Mouse (Mus musculus) thymus, postnatal 36 days (tissue): ENCODE measurements around the gene Fbxl17.

Experiments used
- DNase-seq, 2 experiments: peaks; one replicate each; pipeline ENCODE4 v3.0.0; 2022; ENCODE audit warnings: mixed read lengths in 2 of 2

Fbxl17 gene

DNA sequence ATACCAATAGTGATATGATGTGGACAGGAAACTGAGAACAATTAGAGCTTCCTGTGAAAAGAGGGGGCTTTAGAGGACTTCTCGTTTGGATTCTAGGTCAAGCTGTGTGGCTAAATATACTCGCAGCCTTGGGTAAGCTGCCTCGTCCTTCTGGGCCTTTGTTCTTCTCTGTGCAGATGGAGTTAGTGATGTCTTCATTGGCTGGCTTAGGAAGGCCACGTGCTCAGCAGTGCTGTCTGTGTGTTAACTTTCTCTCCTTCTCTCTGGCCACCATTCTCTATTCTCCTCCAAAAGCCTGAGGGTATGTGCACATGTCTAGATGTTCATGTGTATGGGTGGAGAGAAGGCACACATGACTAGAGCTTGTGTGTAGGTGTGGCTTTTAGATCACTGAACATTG is 470.7 kb downstream of the Fbxl17 start:
- no peak for DNase-seq

DNA sequence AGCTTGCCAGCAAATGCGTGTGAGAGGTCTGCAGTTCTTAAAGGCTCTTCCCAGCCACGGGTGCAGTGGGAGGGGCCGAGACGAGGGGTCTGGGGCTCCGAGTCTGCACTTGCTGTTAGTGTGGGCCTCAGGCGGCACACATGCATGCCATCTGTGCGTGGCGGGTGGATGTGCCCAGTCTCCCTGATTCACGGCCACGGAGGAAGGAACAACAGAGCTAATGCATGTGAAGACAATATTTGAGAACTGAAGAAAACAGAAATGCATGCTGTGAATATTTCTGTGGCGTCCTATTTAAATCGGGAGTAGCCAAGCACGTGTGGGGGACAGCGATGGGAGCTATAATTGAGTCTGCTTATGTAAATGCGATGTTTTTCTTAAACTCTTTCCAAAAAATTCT is 474.6 kb downstream of the Fbxl17 start:
- DNase-seq: no peak

DNA sequence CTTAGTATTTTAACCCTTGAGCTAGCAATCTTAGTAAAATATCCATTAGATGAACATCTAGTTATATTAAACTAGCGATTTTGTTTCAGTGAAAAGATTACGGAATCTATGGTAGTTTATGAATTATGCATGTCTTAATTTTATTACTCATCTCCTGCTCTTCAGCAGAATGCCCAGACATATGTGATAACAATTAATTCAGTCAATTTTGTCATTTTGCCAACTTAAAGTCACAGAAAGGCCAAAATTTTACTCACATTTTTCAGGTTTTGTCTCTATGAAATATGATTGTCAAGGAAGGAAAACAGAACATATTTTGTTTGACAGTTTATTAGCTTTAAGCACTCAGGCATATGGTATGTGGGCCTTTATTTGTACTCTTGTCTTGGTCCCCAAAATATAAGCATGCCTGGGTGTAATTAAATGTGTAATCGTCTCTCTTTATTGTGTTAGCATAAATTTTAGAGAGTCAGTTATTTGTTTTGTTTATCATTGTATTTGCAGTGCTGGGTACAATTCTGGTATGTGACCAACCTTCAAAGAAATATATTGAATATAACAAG is 482.1 kb downstream of the Fbxl17 start:
- no peak for DNase-seq

DNA sequence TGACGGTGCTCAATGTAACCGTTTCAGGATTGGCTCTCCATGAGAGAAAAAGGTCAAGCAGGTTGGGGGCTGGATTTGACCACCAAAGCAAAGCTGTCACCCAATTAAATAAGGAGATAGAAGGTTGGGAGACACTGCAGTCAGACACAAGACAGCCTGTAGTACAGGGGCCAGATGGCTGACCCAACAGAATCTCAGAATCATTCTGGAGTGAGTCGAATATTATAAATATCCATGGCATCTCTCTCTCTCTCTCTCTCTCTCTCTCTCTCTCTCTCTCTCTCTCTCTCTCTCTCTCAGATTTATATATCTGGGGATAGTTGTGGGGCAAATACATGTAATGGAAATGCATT is 487.3 kb downstream of the Fbxl17 start:
- DNase-seq: no peak

DNA sequence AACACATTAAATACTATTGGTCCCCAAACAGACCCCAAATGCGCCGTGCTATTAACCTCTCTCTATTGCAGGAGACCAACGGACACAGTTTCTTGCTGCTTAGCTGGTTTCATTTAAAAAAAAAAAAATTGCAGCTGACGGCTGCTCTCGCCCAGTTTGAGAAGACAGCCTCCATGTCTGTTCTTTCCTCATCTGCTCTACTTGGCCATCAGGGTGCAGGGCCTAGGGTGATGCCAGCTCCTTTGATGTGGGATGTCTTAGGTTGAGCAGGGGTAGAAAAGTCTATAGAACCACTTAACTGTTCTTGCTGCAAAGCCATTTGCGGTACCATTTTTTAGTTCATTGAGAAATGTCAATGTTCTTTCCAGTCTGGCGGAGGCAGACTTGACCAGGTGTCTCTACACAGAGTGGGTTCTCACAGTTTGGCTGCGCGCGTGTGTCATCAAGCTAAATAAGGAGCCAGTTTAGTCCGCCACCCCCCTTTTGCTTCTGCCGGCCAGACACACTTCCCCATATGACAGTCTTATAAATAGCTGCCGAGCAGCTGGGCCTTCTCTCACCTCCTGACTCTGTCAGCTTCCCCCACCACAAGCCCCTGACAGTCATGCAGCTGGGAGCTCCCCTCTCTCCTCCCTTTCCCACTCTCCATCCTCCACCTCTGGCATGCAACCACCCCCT is 487.8 kb downstream of the Fbxl17 start:
- peak; percentile 13 to 24 for DNase-seq

DNA sequence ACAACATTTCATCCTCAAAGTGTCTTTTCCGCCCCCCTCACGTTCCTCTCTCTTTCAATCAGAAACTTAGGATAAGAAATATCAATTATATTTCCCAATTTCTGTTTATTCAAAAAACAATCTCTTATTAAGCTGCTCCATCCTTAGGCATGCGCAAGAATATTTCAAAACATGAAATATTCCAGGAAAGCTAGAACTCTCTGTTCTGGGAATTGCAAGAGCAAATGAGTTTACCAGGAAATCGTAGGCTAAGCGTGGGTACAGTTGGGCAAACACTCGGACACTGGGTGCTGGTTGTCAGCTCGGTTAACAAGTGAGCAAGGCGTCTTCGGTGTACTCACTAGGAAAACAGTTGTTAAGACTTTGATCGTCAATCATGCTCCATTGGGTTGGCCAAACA is 489.0 kb downstream of the Fbxl17 start:
- no peak for DNase-seq

DNA sequence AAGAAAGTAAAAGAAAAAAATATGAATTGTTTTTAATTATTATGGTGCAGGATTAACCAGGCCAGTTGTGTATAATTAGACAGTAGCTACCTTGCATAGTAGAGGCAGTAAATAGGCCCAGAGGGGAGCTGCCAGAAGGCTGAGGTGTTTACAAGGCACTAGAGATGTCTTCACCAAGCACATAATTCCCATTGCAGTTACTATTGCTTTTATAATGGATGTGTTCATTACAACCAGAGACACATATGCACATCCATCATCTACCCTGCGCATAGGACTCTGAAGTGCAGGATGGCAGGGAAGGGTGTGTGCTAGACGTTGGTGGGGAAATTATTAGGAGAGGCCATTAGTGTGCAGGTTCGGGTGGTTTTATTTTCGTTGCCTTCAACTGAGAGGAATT is 491.0 kb downstream of the Fbxl17 start:
- DNase-seq: no peak

DNA sequence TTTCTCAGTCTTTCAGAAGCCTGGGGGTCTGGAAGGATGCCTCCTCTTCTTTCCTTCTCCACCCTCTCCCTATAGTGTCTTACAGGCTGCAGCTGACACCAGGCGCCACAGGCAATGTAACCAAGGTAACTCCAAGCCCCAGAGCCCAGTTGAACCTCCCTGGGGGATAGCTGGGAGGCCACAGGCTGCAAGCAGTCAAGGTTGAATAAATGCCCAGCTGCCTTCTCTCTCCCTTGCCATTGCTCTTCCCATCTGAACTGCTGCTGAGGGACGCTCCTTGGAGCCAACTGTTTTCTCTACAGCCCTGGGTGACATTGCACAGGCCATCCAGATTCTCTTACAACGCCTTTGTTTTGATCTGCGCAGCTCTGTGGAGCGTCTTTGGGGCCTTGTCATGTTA is 491.5 kb downstream of the Fbxl17 start:
- DNase-seq: no peak

DNA sequence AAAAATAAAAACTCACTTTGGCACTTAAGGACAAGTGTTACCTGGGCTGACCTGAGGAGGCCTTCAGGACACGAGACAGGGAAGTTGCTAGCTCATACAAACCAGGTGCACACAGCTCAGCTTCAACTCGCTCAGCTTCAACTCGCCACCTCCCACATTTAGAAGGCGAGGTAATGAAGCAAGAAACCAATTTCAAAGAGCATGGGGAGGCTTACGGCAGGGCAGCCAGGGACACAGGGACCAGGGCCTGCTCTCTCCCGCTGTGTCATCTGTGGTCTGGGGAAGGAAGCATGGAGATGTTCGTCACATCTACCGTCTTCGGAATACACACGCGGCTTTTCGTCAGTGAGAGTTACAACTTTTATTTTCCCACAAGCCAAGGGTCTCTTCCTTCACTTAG is 491.9 kb downstream of the Fbxl17 start:
- DNase-seq: no peak
